Mouse (Mus musculus) spleen, postnatal 14 days (tissue): ENCODE results near the gene Olfr1410.

Experiments used
- DNase-seq, 2 experiments: peaks; one replicate each; pipeline ENCODE4 v3.0.0; 2021 to 2022; ENCODE audit warnings: low spot score in 2 of 2

Gene Olfr1410

GRCm38 (mm10) chr1:92605482-92605881 is at the start of gene Olfr1410:
Gene Olfr1410 (plus strand): TSS chr1:92605782.
- DNase-seq, result no peak

DNA sequence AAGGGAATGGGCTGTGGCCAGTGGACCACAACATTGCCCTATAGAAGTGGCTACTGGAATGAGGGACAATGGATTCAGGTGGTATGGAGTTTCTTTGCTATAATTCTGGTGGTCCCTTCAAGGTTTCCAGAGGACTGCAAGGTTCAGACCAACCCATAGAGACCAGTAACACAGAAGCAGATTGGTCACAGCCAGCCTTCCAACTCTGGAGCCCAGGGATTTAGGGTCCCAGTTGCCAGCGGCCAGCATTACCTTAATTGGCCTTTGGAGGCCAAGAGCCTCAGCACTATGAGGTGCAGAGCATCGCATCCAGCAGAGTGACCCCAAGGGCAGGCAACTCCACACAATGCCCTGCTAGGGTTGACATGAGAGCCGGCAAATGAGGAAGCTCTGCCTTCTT is 34.6 kb upstream of the Olfr1410 start, which contains the start of gene Olfr1413:
Gene Olfr1413 (plus strand): TSS at position 301 of the 400 bp plus-strand sequence.
- DNase-seq, result no peak

GRCm38 (mm10) chr1:92585479-92585878 is 20.1 kb upstream of the Olfr1410 start, which contains the start of gene Olfr1412:
Gene Olfr1412 (plus strand): TSS chr1:92585779.
- no peak for DNase-seq

DNA sequence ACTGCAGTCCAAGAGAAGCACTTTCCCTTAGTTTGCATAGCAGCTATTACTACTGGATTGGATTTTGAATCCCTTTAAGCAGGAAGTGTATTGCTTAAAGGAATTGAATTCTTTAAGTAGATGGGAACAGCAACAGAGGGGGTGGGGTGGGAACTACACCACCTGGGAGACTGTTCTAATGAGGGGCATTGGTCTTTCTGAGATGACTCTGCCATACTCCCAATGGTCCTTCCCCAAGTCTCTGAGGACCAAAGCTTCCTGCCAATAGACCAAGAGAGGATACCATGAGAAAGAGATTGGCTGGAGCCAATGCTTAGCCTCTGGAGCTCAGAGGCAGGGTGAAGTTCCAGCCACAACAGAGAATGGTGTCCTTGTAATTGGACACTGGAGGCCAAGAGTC is 11.5 kb upstream of the Olfr1410 start, which contains the start of gene Olfr1411:
Gene Olfr1411 (plus strand): TSS at position 301 of the 400 bp plus-strand sequence.
- no peak for DNase-seq

- no peak for DNase-seq
Measured at GRCm38 (mm10) chr1:92596019-92596418, 9.6 kb upstream of the Olfr1410 start.

DNA sequence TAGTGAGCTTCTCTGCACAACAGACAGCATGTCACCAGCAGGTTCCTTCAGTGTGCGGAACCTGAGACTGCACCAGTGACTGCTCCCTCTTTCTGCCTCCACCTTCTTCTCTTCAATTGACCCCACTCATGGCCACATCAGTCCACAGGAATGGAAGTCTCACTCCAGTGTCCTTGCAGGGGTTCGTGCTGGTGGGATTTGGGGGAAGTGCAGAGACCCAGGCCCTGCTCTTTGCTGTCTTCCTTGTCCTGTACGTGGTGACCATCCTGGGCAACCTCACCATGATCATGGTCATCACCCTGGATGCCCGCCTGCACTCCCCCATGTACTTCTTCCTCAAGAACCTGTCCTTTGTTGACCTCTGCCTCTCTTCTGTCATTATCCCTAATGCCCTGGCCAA is 2.1 kb downstream of the Olfr1410 start:
- no peak for DNase-seq

DNA sequence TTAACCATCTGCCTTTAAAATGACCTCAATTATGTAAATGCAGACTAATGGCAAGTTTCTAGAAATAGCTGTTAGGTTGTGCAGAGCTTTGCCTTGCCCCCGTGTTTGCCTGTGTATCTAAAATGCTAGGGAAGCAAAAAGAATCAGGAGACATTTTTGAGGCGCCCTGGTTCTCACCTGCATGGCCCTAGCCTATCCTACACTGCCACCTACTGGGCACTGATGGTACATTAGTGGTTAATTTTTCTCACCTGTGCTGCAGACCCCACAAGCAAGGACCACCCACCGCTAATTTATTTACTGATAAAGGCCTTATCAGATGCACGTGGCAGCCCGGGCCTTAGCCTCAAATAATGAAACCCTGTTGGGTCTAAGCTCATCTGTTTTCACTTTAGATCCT is 5.4 kb downstream of the Olfr1410 start:
- DNase-seq, result peak in 1 of 2 experiments; percentile 45

DNA sequence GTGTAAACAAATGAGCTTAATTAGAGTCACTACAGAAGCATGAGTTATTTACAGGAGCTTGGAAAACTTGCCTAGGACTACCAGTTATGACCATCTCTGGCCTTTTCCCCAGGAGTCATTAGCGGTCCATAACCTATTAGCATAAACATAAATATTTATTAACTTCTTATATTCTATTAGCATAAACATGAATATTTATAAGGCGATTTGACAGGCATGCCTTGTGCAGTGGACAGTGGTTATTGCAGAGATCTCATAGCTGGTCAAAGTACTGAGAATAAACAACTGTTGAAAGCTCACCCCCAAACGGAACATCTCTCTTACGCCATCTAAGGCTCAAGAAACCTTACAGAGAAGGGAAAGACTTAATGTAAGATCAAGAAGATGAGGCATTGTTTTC is 7.6 kb downstream of the Olfr1410 start:
- no peak for DNase-seq

DNA sequence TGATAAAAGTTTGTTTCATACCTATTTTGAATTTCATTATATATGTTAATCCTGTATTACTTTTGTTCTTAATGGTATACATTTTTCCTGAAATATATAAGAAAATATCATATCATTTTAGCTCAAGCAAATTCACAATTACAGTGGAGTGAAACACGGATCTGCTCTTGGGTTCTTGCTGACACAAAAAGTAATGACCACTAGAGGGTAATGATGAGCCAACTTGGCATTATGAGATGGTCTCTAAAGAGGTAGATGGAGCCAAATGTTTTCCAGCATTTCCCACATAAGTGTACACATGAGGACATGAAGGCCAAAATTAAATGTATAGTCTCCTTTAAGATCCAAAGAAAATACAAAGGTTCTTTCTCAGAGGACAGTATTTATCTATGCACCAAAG is 8.9 kb downstream of the Olfr1410 start:
- DNase-seq, result no peak

- no peak for DNase-seq
Measured at GRCm38 (mm10) chr1:92616046-92616445, 10.5 kb downstream of the Olfr1410 start.

DNA sequence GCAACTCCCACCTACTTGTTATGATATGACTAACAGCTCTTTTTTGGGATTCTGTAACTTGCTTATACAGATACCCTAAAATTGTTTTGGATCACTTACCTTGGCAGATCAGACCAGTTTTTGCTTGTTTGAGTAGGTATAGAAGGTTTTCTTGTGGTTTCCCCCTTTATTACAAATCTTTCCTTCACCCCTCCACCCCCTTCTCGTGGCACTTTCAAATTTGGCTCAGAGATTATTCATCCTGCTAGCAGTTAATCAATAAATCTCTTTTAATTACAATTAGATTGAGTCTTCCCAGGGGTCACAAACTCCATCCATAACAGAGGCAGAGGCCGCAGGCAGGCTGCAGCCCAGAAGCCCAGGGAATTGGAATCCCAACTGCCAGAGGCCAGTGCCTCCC is 11.9 kb downstream of the Olfr1410 start, which contains the start of gene Olfr12:
Gene Olfr12 (plus strand): TSS at position 301 of the 400 bp plus-strand sequence.
- DNase-seq, result no peak

GRCm38 (mm10) chr1:92618360-92618759 is 12.8 kb downstream of the Olfr1410 start:
- no peak for DNase-seq

DNA sequence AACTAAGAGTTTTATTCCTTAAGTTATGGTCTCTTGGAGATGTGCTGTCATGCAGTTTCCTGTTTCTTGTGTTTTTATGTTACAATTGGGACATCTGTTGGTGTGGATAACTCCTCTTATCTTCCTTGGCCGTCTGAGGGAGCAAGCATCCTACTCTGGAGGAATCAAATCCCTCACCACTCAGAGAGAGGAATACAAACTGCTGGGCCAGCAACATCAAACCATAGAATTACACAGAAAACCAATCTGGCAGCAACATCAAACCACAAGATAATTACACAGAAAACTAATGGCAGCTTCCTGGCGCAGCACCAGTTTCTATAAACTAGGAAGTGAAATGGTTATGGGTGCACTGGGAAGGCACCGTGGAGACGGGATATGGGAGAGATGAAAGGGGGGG is 22.6 kb downstream of the Olfr1410 start:
- DNase-seq, result no peak

GRCm38 (mm10) chr1:92632196-92632595 is 26.6 kb downstream of the Olfr1410 start:
- no peak for DNase-seq

GRCm38 (mm10) chr1:92632948-92633347 is 27.4 kb downstream of the Olfr1410 start:
- DNase-seq, result no peak

GRCm38 (mm10) chr1:92633726-92634125 is 28.1 kb downstream of the Olfr1410 start:
- DNase-seq, result no peak

- DNase-seq, result no peak
Measured at GRCm38 (mm10) chr1:92634569-92634968, 29.0 kb downstream of the Olfr1410 start.

DNA sequence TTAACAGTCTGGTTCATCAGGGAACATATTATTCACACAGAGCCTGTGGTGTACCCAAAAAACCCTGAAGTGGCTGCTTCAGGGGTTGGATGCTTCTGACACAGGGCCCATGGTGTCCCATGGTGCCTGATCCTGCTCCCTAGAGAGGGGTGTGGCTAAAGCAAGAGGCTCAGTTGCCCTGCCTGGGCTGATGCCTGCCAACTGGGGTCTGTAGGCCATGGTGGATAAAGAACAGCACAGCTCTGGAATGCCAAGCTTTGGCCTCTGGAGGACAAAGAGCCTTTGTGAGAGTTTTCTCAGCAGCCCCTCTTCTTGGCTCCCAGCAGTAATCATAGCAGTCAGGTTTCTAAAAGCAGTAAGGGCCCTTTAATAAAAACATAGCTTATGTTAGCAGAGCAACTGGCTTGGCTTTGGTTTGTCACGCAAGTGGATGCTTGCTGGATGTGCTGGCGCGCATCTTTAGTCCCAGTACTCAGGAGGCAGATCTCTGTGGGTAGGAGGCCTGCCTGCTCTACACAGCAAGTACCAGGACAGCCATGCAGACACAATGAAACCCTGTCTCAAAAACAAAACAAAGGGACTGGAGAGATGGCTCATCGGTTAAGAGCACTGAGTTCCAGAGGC is 29.5 kb downstream of the Olfr1410 start:
- DNase-seq, result no peak

GRCm38 (mm10) chr1:92636015-92636414 is 30.4 kb downstream of the Olfr1410 start:
- no peak for DNase-seq

DNA sequence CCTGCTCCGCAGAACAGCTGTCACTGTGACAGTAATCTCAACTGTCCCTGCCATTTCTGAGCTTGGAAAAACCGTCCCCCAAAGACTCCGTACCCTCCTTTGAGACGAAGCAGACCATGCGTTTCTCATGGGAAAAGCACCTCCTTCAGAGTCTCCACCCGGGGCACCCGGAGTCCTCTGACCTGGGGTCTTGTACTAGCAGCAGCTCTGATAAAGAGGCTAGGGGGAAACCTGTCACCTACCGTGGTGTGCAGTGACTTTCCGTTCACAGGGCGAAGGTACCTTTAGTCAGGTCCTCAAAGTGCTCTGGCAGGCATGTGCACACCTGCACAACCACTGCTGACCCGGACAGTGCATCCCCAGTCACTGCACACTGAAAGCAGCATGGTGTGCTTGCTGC is 31.1 kb downstream of the Olfr1410 start:
- DNase-seq, result no peak

- DNase-seq, result no peak
Measured at GRCm38 (mm10) chr1:92637501-92638172, 32.1 kb downstream of the Olfr1410 start.

DNA sequence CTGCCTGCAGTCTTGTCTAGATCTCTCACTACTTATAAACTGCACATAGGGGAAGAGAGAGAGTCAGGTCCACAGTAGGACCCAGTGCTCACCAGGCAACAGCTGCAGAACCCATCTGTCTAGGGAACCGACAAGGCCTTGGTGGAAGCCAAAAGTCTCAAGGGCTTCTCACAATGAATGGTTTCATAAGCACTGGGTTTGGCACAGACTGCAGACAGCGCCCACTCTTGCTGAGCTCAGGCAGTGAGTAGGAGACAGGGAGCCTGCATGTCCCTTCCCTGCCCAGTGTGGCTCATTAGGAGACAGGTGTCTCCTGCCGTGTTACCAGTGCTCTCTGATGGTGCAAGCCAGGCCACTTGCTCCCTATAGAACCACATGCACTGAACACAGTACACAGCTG is 32.6 kb downstream of the Olfr1410 start:
- no peak for DNase-seq

DNA sequence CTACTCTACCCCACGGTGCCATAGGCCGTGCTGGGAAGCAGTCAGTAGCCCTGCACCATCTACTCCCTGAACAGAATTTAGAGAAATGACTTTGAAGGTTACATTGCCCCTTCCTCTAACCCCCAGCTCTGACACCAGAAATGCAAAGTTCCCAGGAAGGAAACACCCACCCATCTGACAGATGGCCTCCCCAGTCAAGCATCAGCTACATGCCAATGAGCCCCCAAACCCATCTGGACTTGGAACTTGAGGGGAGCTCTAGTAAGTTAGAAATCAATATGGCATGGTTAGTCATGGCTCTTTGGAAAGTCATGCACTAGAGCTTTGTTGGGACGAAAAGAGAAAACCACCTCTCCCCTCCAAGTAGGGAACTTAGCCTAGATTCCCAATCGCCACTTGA is 33.2 kb downstream of the Olfr1410 start:
- no peak for DNase-seq
